Mouse (Mus musculus) embryonic fibroblast, embryonic 13.5 days (primary cell): Measurements from ENCODE around the gene Zc3h4.

Source experiments
- CTCF ChIP-seq: IDR thresholded peaks from 2 replicates; pipeline ENCODE4 v1.5.1; 2011; ENCODE audit warnings: mild to moderate bottlenecking, control low read depth, low read length, moderate library complexity, borderline replicate concordance; ENCODE audit not compliant: insufficient read depth
- POLR2A ChIP-seq: IDR thresholded peaks from 2 replicates; pipeline ENCODE4 v1.6.1; 2011; ENCODE audit warnings: low read depth, mild to moderate bottlenecking, control low read depth, low read length, moderate library complexity

- TF ChIP-seq CTCF (no peak), POLR2A (no peak)
Observed at GRCm38 (mm10) chr7:16418713-16419112, 18.0 kb downstream of the Zc3h4 start.
